21 mouse cellular contexts compared by ENCODE assay signal in the genomic region with DNA sequence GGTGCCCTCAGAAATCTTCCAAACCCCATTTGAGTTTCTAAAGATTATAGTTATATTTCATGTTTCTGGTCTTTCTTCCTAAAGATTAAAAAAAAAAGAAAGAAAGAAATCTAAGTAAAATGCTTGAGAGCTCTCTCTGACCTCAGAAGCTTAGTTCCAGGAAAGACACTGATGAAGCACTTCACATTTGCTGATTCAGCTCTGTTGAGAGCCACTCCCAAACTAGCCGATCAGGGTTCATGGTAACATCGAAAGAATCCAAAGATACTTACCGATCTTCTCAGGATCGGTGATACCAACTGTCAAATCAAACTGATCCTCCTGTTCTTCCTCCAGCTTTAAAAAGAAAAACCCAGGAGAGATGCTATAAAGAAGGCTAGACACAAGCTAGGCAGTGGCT. TPM values are rescaled to one million over a fixed set of nuclear protein-coding genes. Genes with fewer than 3 reads are reported as not detected.
A peak's percentile ranks its signal among the peaks of the same experiment; 100 is the strongest.
DNase-seq lines count a peak whose midpoint lies in the region; ATAC-seq and TF ChIP-seq lines count a peak whose summit lies in the region.
"Had no signal": no experiment of that assay in that cellular context is flagged by ENCODE, and none has a peak within 500 bp of the region (broad histone marks: within the 10 kb centered on the region; RNA-seq: fewer than 3 reads in every experiment).

No protein-coding gene starts in this region.

- H3K4me2 ChIP-seq in liver, embryonic 12.5 days, result no peak overlapping the region
- no peak overlapping the region for H3K4me2 ChIP-seq in liver, postnatal 0 days (ENCODE audit: low read depth, low read length)
- no peak overlapping the region; the same call in 1 of the 2 replicates for H3K4me2 ChIP-seq in liver, embryonic 14.5 days (ENCODE audit: low read depth)
- no peak overlapping the region for H3K4me2 ChIP-seq in heart, embryonic 11.5 days
- H3K4me2 ChIP-seq: heart, embryonic 15.5 days; hindbrain, embryonic 14.5 days had no signal

- no peak; the same call in 1 of the 2 replicates for ATAC-seq in liver, embryonic 12.5 days
- no peak for ATAC-seq in liver, postnatal 0 days
- ATAC-seq in liver, embryonic 14.5 days (ENCODE audit: insufficient read depth), result no peak; the same call in 1 of the 2 replicates
- ATAC-seq in heart, embryonic 11.5 days (replicated peaks; ENCODE audit: insufficient number of reproducible peaks, low FRiP score, low TSS enrichment), result no peak
- ATAC-seq: forebrain, embryonic 14.5 days had no signal

- H3K27me3 ChIP-seq in liver, embryonic 12.5 days (replicated peaks), result no peaks in the 10 kb centered on the region
- no peaks in the 10 kb centered on the region for H3K27me3 ChIP-seq in liver, postnatal 0 days (ENCODE audit: insufficient read depth, low read length)
- H3K27me3 ChIP-seq in liver, embryonic 14.5 days (ENCODE audit: control insufficient read depth, insufficient read depth, low read length), result no peaks in the 10 kb centered on the region
- H3K27me3 ChIP-seq in heart, embryonic 11.5 days (ENCODE audit: control insufficient read depth, insufficient read depth, low read length), result no peaks in the 10 kb centered on the region
- H3K27me3 ChIP-seq: heart, embryonic 15.5 days had no signal

- peak; percentile 57 for DNase-seq in kidney, adult 9 months
- no peak for DNase-seq in kidney, postnatal 10 days
- DNase-seq in liver, postnatal 0 days, result no peak
- peak in 1 of 3 experiments; percentile 40 for DNase-seq in liver, embryonic 14.5 days (ENCODE audit: low read depth in 3 of 3, low spot score in 3 of 3)
- DNase-seq in gastrocnemius, postnatal 10 days, result no peak
- DNase-seq in left cerebral cortex, adult 8-10 months (ENCODE audit: low spot score in 2 of 2), result no peak
- DNase-seq: adrenal gland, adult 2 months; adrenal gland, postnatal 25 days; cerebellum, adult 2 months; cerebellum, postnatal 10 days; heart, adult 18-20 months; heart, postnatal 14 days had no signal

- TF ChIP-seq CTCF in liver, postnatal 0 days (IDR thresholded peaks at IDR 0.05; ENCODE audit: low read depth), result no peak
- TF ChIP-seq CTCF in liver, embryonic 14.5 days (IDR thresholded peaks at IDR 0.05; ENCODE audit: low read depth), result no peak

- WGBS in liver, embryonic 12.5 days (ENCODE audit: insufficient replicate concordance), result 85% methylated on average over 4 of the region's 4 CpGs
- 88% methylated on average over 4 of the region's 4 CpGs for WGBS in liver, postnatal 0 days (ENCODE audit: insufficient replicate concordance)
- WGBS in liver, embryonic 14.5 days (ENCODE audit: insufficient replicate concordance), result 76% methylated on average over 4 of the region's 4 CpGs
- WGBS in heart, embryonic 11.5 days (ENCODE audit: insufficient replicate concordance), result 87% methylated on average over 4 of the region's 4 CpGs

- TF ChIP-seq EP300 in liver, postnatal 0 days (IDR thresholded peaks at IDR 0.05; ENCODE audit: low read depth), result no peak
- no peak for TF ChIP-seq EP300 in liver, embryonic 14.5 days (IDR thresholded peaks at IDR 0.05; ENCODE audit: low read depth)

- peak overlapping the region; percentile 67 for H3K27ac ChIP-seq in liver, embryonic 12.5 days
- no peak overlapping the region for H3K27ac ChIP-seq in liver, postnatal 0 days (ENCODE audit: low read depth)
- H3K27ac ChIP-seq in liver, embryonic 14.5 days, result peak overlapping the region; percentile 30
- no peak overlapping the region for H3K27ac ChIP-seq in heart, embryonic 11.5 days (ENCODE audit: low read depth, low read length)
- H3K27ac ChIP-seq: embryonic facial prominence, embryonic 10.5 days; forebrain, embryonic 10.5 days; heart, embryonic 10.5 days; heart, embryonic 15.5 days; hindbrain, embryonic 14.5 days had no signal

- H3K9me3 ChIP-seq in liver, embryonic 12.5 days (replicated peaks), result no peaks in the 10 kb centered on the region
- H3K9me3 ChIP-seq in liver, postnatal 0 days (ENCODE audit: low read length), result no peaks in the 10 kb centered on the region
- H3K9me3 ChIP-seq in liver, embryonic 14.5 days (ENCODE audit: control insufficient read depth, low read length), result no peaks in the 10 kb centered on the region
- no peaks in the 10 kb centered on the region for H3K9me3 ChIP-seq in heart, embryonic 11.5 days (replicated peaks; ENCODE audit: control insufficient read depth, low read length)
- H3K9me3 ChIP-seq: embryonic facial prominence, embryonic 10.5 days; forebrain, embryonic 10.5 days; heart, embryonic 10.5 days; heart, embryonic 15.5 days had no signal

- peaks cover 97% of the 10 kb centered on the region for H3K36me3 ChIP-seq in liver, embryonic 12.5 days
- peaks cover 85% of the 10 kb centered on the region for H3K36me3 ChIP-seq in liver, postnatal 0 days (replicated peaks; ENCODE audit: insufficient read depth, low read length)
- H3K36me3 ChIP-seq in liver, embryonic 14.5 days (replicated peaks; ENCODE audit: control insufficient read depth, insufficient read depth, low read depth), result peaks cover 76% of the 10 kb centered on the region
- peaks cover 10% of the 10 kb centered on the region for H3K36me3 ChIP-seq in heart, embryonic 11.5 days (ENCODE audit: control insufficient read depth, insufficient read depth, low read length)

- 0 out of 2 replicates have a peak overlapping the region, but pooled peaks have one; percentile 36 for H3K9ac ChIP-seq in liver, embryonic 12.5 days
- H3K9ac ChIP-seq in liver, postnatal 0 days (replicated peaks), result no peak overlapping the region
- H3K9ac ChIP-seq in liver, embryonic 14.5 days (replicated peaks), result peak overlapping the region; percentile 3; the same call in 1 of the 2 replicates
- H3K9ac ChIP-seq in heart, embryonic 11.5 days (ENCODE audit: low read depth, low read length), result no peak overlapping the region
- H3K9ac ChIP-seq: heart, embryonic 15.5 days; hindbrain, embryonic 14.5 days had no signal

- no peak overlapping the region for H3K4me3 ChIP-seq in liver, embryonic 12.5 days
- H3K4me3 ChIP-seq in liver, postnatal 0 days (ENCODE audit: low read depth, low read length), result no peak overlapping the region
- H3K4me3 ChIP-seq in liver, embryonic 14.5 days (ENCODE audit: insufficient read depth in 1 of 2, low read depth in 2 of 2, low read length in 2 of 2), result no peak overlapping the region
- no peak overlapping the region for H3K4me3 ChIP-seq in heart, embryonic 11.5 days (ENCODE audit: low read depth, low read length)
- H3K4me3 ChIP-seq: embryonic facial prominence, embryonic 10.5 days; erythroblast, embryonic 14.5 days; forebrain, embryonic 10.5 days; heart, embryonic 10.5 days; heart, embryonic 15.5 days had no signal

- peaks cover 23% of the 10 kb centered on the region for H3K4me1 ChIP-seq in liver, embryonic 12.5 days
- H3K4me1 ChIP-seq in liver, postnatal 0 days (ENCODE audit: insufficient read depth), result no peaks in the 10 kb centered on the region
- H3K4me1 ChIP-seq in liver, embryonic 14.5 days (replicated peaks; ENCODE audit: control insufficient read depth in 2 of 2, insufficient read depth in 2 of 2, low read length in 1 of 2), result peaks cover 3 to 11% of the 10 kb centered on the region in 2 experiments; a peak in 3 of 4 replicates
- no peaks in the 10 kb centered on the region for H3K4me1 ChIP-seq in heart, embryonic 11.5 days (ENCODE audit: control insufficient read depth, insufficient read depth, low read length)
- H3K4me1 ChIP-seq: heart, embryonic 10.5 days; heart, embryonic 15.5 days had no signal

RNA-seq across cellular contexts. Expression of a gene that starts 21.8 kb away (rescaled TPM):
- 89.6 and 95.1 TPM in 2 replicates for polyA plus RNA-seq in liver, embryonic 12.5 days (2016; fragmentation: Nextera tagmentation; extraction: Ambion mirVana)
- 30.4 and 34.5 TPM in 2 replicates for polyA plus RNA-seq in liver, postnatal 0 days (2015; fragmentation: Nextera tagmentation; extraction: Ambion mirVana)
- polyA plus RNA-seq in liver, embryonic 14.5 days (2012; rRNA removed), result 31.8 and 47.7 TPM in 2 replicates
- polyA plus RNA-seq in liver, embryonic 14.5 days (2014; fragmentation: Nextera tagmentation; extraction: Ambion mirVana), result 66.0 and 68.3 TPM in 2 replicates
- 71.7 and 73.5 TPM in 2 replicates for polyA plus RNA-seq in heart, embryonic 11.5 days (2014; fragmentation: Nextera tagmentation; extraction: Ambion mirVana)
- total RNA-seq in gastrocnemius, postnatal 10 days (2021), result 10 to 100 TPM; 36.4 to 42.5 TPM
- total RNA-seq in left cerebral cortex, adult 8-10 months (2022), result 10 to 100 TPM; 76.2 to 82.1 (median 79.1) TPM

RNA-seq across cellular contexts. Expression of a gene that starts 21.8 kb away (rescaled TPM):
- 199 TPM in 2 replicates for polyA plus RNA-seq in liver, embryonic 12.5 days (2016; fragmentation: Nextera tagmentation; extraction: Ambion mirVana)
- 122 and 133 TPM in 2 replicates for polyA plus RNA-seq in liver, postnatal 0 days (2015; fragmentation: Nextera tagmentation; extraction: Ambion mirVana)
- polyA plus RNA-seq in liver, embryonic 14.5 days (2012; rRNA removed), result 32.3 and 50.1 TPM in 2 replicates
- polyA plus RNA-seq in liver, embryonic 14.5 days (2014; fragmentation: Nextera tagmentation; extraction: Ambion mirVana), result 129 and 132 TPM in 2 replicates
- polyA plus RNA-seq in heart, embryonic 11.5 days (2014; fragmentation: Nextera tagmentation; extraction: Ambion mirVana), result 178 and 181 TPM in 2 replicates
- total RNA-seq in gastrocnemius, postnatal 10 days (2021), result 10 to 100 TPM; 39.6 to 46.0 TPM
- total RNA-seq in left cerebral cortex, adult 8-10 months (2022), result 10 to 100 TPM; 25.7 to 26.7 (median 26.5) TPM

RNA-seq across cellular contexts. Expression of a gene that starts 35.1 kb away (rescaled TPM):
- 29.6 and 33.4 TPM in 2 replicates for polyA plus RNA-seq in liver, embryonic 12.5 days (2016; fragmentation: Nextera tagmentation; extraction: Ambion mirVana)
- polyA plus RNA-seq in liver, postnatal 0 days (2015; fragmentation: Nextera tagmentation; extraction: Ambion mirVana), result 13.4 and 13.7 TPM in 2 replicates
- polyA plus RNA-seq in liver, embryonic 14.5 days (2012; rRNA removed), result 26.7 and 32.8 TPM in 2 replicates
- polyA plus RNA-seq in liver, embryonic 14.5 days (2014; fragmentation: Nextera tagmentation; extraction: Ambion mirVana), result 25.4 and 26.5 TPM in 2 replicates
- 2.1 and 2.9 TPM in 2 replicates for polyA plus RNA-seq in heart, embryonic 11.5 days (2014; fragmentation: Nextera tagmentation; extraction: Ambion mirVana)
- total RNA-seq in gastrocnemius, postnatal 10 days (2021), result 1 to 10 TPM in 1 of 2 experiments, under 1 TPM in 1; 0.80 to 1.4 TPM
- total RNA-seq in left cerebral cortex, adult 8-10 months (2022), result 1 to 10 TPM; 4.3 to 6.0 (median 5.2) TPM

RNA-seq across cellular contexts. Expression of a gene that starts 44.6 kb away (rescaled TPM):
- polyA plus RNA-seq in liver, embryonic 12.5 days (2016; fragmentation: Nextera tagmentation; extraction: Ambion mirVana), result 392 and 399 TPM in 2 replicates
- polyA plus RNA-seq in liver, postnatal 0 days (2015; fragmentation: Nextera tagmentation; extraction: Ambion mirVana), result 368 and 376 TPM in 2 replicates
- polyA plus RNA-seq in liver, embryonic 14.5 days (2012; rRNA removed), result 190 and 276 TPM in 2 replicates
- polyA plus RNA-seq in liver, embryonic 14.5 days (2014; fragmentation: Nextera tagmentation; extraction: Ambion mirVana), result 422 and 434 TPM in 2 replicates
- polyA plus RNA-seq in heart, embryonic 11.5 days (2014; fragmentation: Nextera tagmentation; extraction: Ambion mirVana), result 463 and 480 TPM in 2 replicates
- total RNA-seq in gastrocnemius, postnatal 10 days (2021), result 100 to 1,000 TPM; 204 to 237 TPM
- 100 to 1,000 TPM; 147 to 175 (median 159) TPM for total RNA-seq in left cerebral cortex, adult 8-10 months (2022)

RNA-seq across cellular contexts. Expression of a gene that starts 53.4 kb away (rescaled TPM):
- polyA plus RNA-seq in liver, embryonic 12.5 days (2016; fragmentation: Nextera tagmentation; extraction: Ambion mirVana), result 12.3 and 16.4 TPM in 2 replicates
- 21.6 and 23.4 TPM in 2 replicates for polyA plus RNA-seq in liver, postnatal 0 days (2015; fragmentation: Nextera tagmentation; extraction: Ambion mirVana)
- polyA plus RNA-seq in liver, embryonic 14.5 days (2012; rRNA removed), result 7.3 and 11.7 TPM in 2 replicates
- 24.6 and 25.2 TPM in 2 replicates for polyA plus RNA-seq in liver, embryonic 14.5 days (2014; fragmentation: Nextera tagmentation; extraction: Ambion mirVana)
- 9.8 and 11.2 TPM in 2 replicates for polyA plus RNA-seq in heart, embryonic 11.5 days (2014; fragmentation: Nextera tagmentation; extraction: Ambion mirVana)
- total RNA-seq in gastrocnemius, postnatal 10 days (2021), result 10 to 100 TPM; 15.5 to 19.1 TPM
- 1 to 10 TPM; 1.4 to 2.5 (median 1.6) TPM for total RNA-seq in left cerebral cortex, adult 8-10 months (2022)

Comparison
In these comparisons a context has a peak if more than half of its experiments do, and no peak if none do; other contexts are left out.
1. H3K27ac ChIP-seq: peak in liver, embryonic 12.5 days (single experiment) and liver, embryonic 14.5 days (single experiment); none in liver, postnatal 0 days (single experiment) and heart, embryonic 11.5 days (single experiment).
2. H3K9ac ChIP-seq: peak in liver, embryonic 12.5 days (single experiment) and liver, embryonic 14.5 days (single experiment); none in liver, postnatal 0 days (single experiment) and heart, embryonic 11.5 days (single experiment).